Mouse (Mus musculus) right cerebral cortex, postnatal 4 days (tissue): ENCODE data around the gene Cyp2c68.
"Not testable (repeated sequence)": the region's sequence is repeated elsewhere in the genome, so short reads cannot be mapped to it uniquely, and the experiment has no call there.

Source experiments
- DNase-seq: peaks from one replicate; pipeline ENCODE4 v3.0.0-alpha.2; 2022

The Cyp2c68 gene

GRCm38 (mm10) chr19:39740920-39741319, at the start of gene Cyp2c68:
Cyp2c68 (minus strand) TSS chr19:39741054.
- DNase-seq: no peak

GRCm38 (mm10) chr19:39785458-39785857, 44.6 kb upstream of the Cyp2c68 start:
- not testable (repeated sequence) for DNase-seq

- DNase-seq: no peak
Measured at GRCm38 (mm10) chr19:39745357-39745756, 4.5 kb upstream of the Cyp2c68 start.

- not testable (repeated sequence) for DNase-seq
Measured at GRCm38 (mm10) chr19:39744361-39744760, 3.5 kb upstream of the Cyp2c68 start.

GRCm38 (mm10) chr19:39711116-39711515, 29.7 kb downstream of the Cyp2c68 start:
- DNase-seq: not testable (repeated sequence)

- DNase-seq: not testable (repeated sequence)
Measured at GRCm38 (mm10) chr19:39665650-39666049, 75.2 kb downstream of the Cyp2c68 start.

GRCm38 (mm10) chr19:39652381-39652780, 88.5 kb downstream of the Cyp2c68 start:
- DNase-seq: no peak

- DNase-seq: no peak
Measured at GRCm38 (mm10) chr19:39648938-39649337, 91.9 kb downstream of the Cyp2c68 start, which contains the start of gene Cyp2c67. Cyp2c67 (minus strand) TSS chr19:39649051.

GRCm38 (mm10) chr19:39647519-39647918, 93.3 kb downstream of the Cyp2c68 start:
- no peak for DNase-seq

GRCm38 (mm10) chr19:39644551-39644950, 96.3 kb downstream of the Cyp2c68 start:
- DNase-seq: not testable (repeated sequence)
